Mouse (Mus musculus) liver, adult 2 months (tissue): ENCODE data around the gene Taf4.

Experiments used
- CTCF ChIP-seq: fragments of 200-500 bp; IDR thresholded peaks from 2 replicates; pipeline ENCODE4 v1.5.1; 2011; ENCODE audit warnings: low read depth, low read length, control low read depth
- POLR2A ChIP-seq: fragments of 200-500 bp; IDR thresholded peaks from 2 replicates; pipeline ENCODE4 v1.6.1; 2011; ENCODE audit warnings: low read length, control low read depth; ENCODE audit not compliant: insufficient read depth; ENCODE audit errors: extremely low read depth

DNA sequence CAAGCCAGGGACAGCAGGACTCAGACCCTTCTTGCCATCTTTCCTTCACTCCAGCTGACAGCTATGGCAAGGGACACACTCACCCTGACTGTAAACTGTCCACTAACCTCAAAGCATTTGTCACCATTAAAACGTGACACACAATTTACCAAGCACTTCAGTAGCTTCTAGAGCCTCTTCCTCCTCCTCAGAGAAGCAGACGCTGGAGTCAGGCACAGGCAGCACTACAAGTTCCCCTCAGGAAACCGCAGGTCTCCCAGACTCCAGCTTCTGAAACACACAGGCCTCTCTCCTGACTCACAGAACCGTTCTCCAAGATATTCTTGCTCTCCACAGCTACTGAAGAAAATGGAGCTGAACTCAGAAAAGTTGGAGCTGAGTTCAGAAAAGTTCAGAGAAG, 39.4 kb downstream of the Taf4 start:
- no peak for TF ChIP-seq POLR2A
- no peak for TF ChIP-seq CTCF
